Mouse (Mus musculus): ENCODE data around the gene Lgalsl. TPM values are rescaled to one million over a fixed set of nuclear protein-coding genes. Genes with fewer than 3 reads are reported as not detected.

The Lgalsl gene
- total and polyA plus RNA-seq, 3 experiments: 8.1 to 22.7 (median 16.4) TPM

- H3K4me2 ChIP-seq (ENCODE audit: insufficient read depth, low read depth, poor library complexity, severe bottlenecking): no peak overlapping the region
- H3K4me3 ChIP-seq (replicated peaks in 1 of 3; ENCODE audit: low read depth in 2 of 3, low read length in 2 of 3, poor library complexity in 1 of 3): no peak overlapping the region
- no peaks in the 10 kb centered on the region for H3K4me1 ChIP-seq (ENCODE audit: control insufficient read depth in 1 of 2, insufficient read depth in 2 of 2)
- H3K79me2 ChIP-seq (replicated peaks; ENCODE audit: control insufficient read depth, extremely low read depth, insufficient read depth, poor library complexity, severe bottlenecking): no peaks in the 10 kb centered on the region
- no peaks in the 10 kb centered on the region for H3K9me3 ChIP-seq (replicated peaks; ENCODE audit: low read length)
- DNase-seq (ENCODE audit: extremely low read depth): no peak
- in situ Hi-C loops (cut with MboI; ENCODE audit: low pct_ligation_motif_present, low pct_unique_long_range_greater_than_20kb, low sequenced_read_pairs): no loop called here
- H3K27ac ChIP-seq (ENCODE audit: insufficient read depth, low read depth): no peak overlapping the region
- H3K9ac ChIP-seq (ENCODE audit: insufficient read depth, low read depth): no peak overlapping the region
- dilution Hi-C loops (cut with MboI; ENCODE audit: extremely low pct_ligation_motif_present, extremely low pct_unique_long_range_greater_than_20kb, low sequenced_read_pairs): no loop called here
- TF ChIP-seq ETS1 (conservative IDR thresholded peaks at IDR 0.05; ENCODE audit: low read depth, low read length): no peak
- TF ChIP-seq KAT2A (IDR thresholded peaks at IDR 0.05; ENCODE audit: insufficient replicate concordance, low read length): no peak
- no peak for TF ChIP-seq CHD1 (IDR thresholded peaks at IDR 0.05; ENCODE audit: low read depth, low read length)
- TF ChIP-seq CTCF (conservative IDR thresholded peaks at IDR 0.05 in 1 of 2, IDR thresholded peaks at IDR 0.05 in 1 of 2; ENCODE audit: low read depth in 2 of 2, low read length in 2 of 2): no peak
- no peak for TF ChIP-seq CHD2 (IDR thresholded peaks at IDR 0.05; ENCODE audit: low read length)
- TF ChIP-seq POLR2A (IDR thresholded peaks at IDR 0.05; ENCODE audit: low read depth, low read length): no peak
- no peak for TF ChIP-seq RAD21 (IDR thresholded peaks at IDR 0.05; ENCODE audit: low read depth, low read length)
- TF ChIP-seq NRF1 (IDR thresholded peaks at IDR 0.05; ENCODE audit: low read depth, low read length): no peak
- no peak for TF ChIP-seq POLR2AphosphoS2 (IDR thresholded peaks at IDR 0.05; ENCODE audit: low read depth, low read length)
- no peak for TF ChIP-seq BHLHE40 (IDR thresholded peaks at IDR 0.05; ENCODE audit: low read depth, low read length)
- no peaks in the 10 kb centered on the region for H3K27me3 ChIP-seq (replicated peaks)
- H3K36me3 ChIP-seq (replicated peaks in 1 of 2; ENCODE audit: control insufficient read depth in 1 of 2, insufficient read depth in 1 of 2, low read length in 1 of 2): no peaks in the 10 kb centered on the region
Measured at GRCm38 (mm10) chr11:20804416-20804815, 26.4 kb downstream of the Lgalsl start.

- H3K4me1 ChIP-seq (ENCODE audit: control insufficient read depth in 1 of 2, insufficient read depth in 2 of 2): no peaks in the 10 kb centered on the region
- no peak overlapping the region for H3K27ac ChIP-seq (ENCODE audit: insufficient read depth, low read depth)
- no peak overlapping the region for H3K4me3 ChIP-seq (replicated peaks in 1 of 3; ENCODE audit: low read depth in 2 of 3, low read length in 2 of 3, poor library complexity in 1 of 3)
- no peak overlapping the region for H3K4me2 ChIP-seq (ENCODE audit: insufficient read depth, low read depth, poor library complexity, severe bottlenecking)
- dilution Hi-C loops (cut with MboI; ENCODE audit: extremely low pct_ligation_motif_present, extremely low pct_unique_long_range_greater_than_20kb, low sequenced_read_pairs) (no loop called here), in situ Hi-C loops (cut with MboI; ENCODE audit: low pct_ligation_motif_present, low pct_unique_long_range_greater_than_20kb, low sequenced_read_pairs) (no loop called here)
- no peak overlapping the region for H3K9ac ChIP-seq (ENCODE audit: insufficient read depth, low read depth)
- TF ChIP-seq NRF1 (IDR thresholded peaks at IDR 0.05; ENCODE audit: low read depth, low read length): no peak
- TF ChIP-seq ELF1 (IDR thresholded peaks at IDR 0.05; ENCODE audit: low read depth, low read length): no peak
- TF ChIP-seq CHD1 (IDR thresholded peaks at IDR 0.05; ENCODE audit: low read depth, low read length): no peak
- TF ChIP-seq USF1 (IDR thresholded peaks at IDR 0.05; ENCODE audit: low read depth, low read length): no peak
- no peak for TF ChIP-seq ZMIZ1 (IDR thresholded peaks at IDR 0.05; ENCODE audit: low read depth, low read length)
- no peak for TF ChIP-seq CHD2 (IDR thresholded peaks at IDR 0.05; ENCODE audit: low read length)
- TF ChIP-seq JUND (conservative IDR thresholded peaks at IDR 0.05; ENCODE audit: low read depth, low read length): no peak
- TF ChIP-seq IRF4 (IDR thresholded peaks at IDR 0.05; ENCODE audit: low read depth, low read length): no peak
- no peak for TF ChIP-seq ZNF384 (IDR thresholded peaks at IDR 0.05; ENCODE audit: low read depth, low read length)
- no peak for TF ChIP-seq UBTF (IDR thresholded peaks at IDR 0.05; ENCODE audit: low read depth, low read length)
- no peak for TF ChIP-seq NELFE (IDR thresholded peaks at IDR 0.05; ENCODE audit: low read depth, low read length)
- H3K9me3 ChIP-seq (replicated peaks; ENCODE audit: low read length): peaks cover 11% of the 10 kb centered on the region
- DNase-seq (ENCODE audit: extremely low read depth): no peak
- H3K27me3 ChIP-seq (replicated peaks): no peaks in the 10 kb centered on the region
- H3K79me2 ChIP-seq (replicated peaks; ENCODE audit: control insufficient read depth, extremely low read depth, insufficient read depth, poor library complexity, severe bottlenecking): no peaks in the 10 kb centered on the region
- H3K36me3 ChIP-seq (replicated peaks in 1 of 2; ENCODE audit: control insufficient read depth in 1 of 2, insufficient read depth in 1 of 2, low read length in 1 of 2): no peaks in the 10 kb centered on the region
Measured at GRCm38 (mm10) chr11:20800277-20801092, 30.4 kb downstream of the Lgalsl start.

Measured in CH12.LX (cell line).